Comparison of ENCODE assay signal across 24 mouse cellular contexts in the genomic region with DNA sequence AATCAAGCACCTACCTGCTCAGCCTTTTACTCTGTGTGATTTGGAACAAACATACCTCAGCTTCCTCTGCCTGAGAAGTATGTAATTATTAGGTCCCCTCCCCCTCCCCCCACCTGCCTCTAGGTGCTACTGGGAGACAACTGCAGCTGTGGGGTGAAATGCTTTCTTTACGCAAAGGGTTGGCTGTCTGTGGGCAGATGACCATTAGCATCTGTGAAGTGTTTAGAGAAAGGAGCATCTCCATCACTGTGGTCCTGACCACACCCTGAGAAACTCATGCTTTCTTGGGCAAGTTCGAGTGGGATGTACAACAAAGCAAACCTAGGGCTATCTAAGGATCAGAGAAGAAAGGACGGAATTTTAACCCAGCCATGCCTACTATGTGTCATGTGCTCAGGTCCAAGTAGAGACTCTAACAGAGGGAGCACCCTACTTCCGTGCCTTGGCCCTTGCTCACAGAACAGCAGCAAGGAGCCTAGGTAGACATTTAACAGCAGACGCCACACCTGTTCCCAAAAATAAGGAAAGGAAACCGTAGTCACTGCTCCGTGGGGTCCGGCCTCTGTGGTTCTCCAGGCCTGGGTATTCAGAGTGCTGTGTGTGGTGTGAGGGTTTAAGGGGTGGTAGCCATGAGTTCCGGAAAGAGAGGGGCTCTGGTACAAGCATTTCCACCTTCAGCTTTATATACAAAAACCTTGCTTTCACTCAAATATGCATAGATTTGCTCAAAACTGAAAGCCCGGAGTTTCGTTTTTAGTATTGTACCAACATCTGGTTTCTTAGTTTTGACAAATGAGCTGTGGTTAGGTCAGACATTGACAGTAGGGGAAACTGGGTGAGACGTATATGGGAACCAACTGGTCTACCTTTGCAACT.
DNase-seq lines count a peak whose midpoint lies in the region; ATAC-seq and TF ChIP-seq lines count a peak whose summit lies in the region.
"Had no signal": no experiment of that assay in that cellular context is flagged by ENCODE, and none has a peak within 500 bp of the region (broad histone marks: within the 10 kb centered on the region; RNA-seq: fewer than 3 reads in every experiment).

No protein-coding gene starts in this region.

- H3K4me1 ChIP-seq in midbrain, embryonic 11.5 days (ENCODE audit: control insufficient read depth, insufficient read depth, low read length), result no peaks in the 10 kb centered on the region
- H3K4me1 ChIP-seq in midbrain, postnatal 0 days (ENCODE audit: insufficient read depth, low read length), result no peaks in the 10 kb centered on the region
- no peaks in the 10 kb centered on the region for H3K4me1 ChIP-seq in intestine, postnatal 0 days (replicated peaks; ENCODE audit: control insufficient read depth, insufficient read depth, low read length)
- H3K4me1 ChIP-seq: embryonic facial prominence, embryonic 15.5 days; forebrain, embryonic 10.5 days; heart, embryonic 10.5 days had no signal

- H3K4me3 ChIP-seq in midbrain, embryonic 11.5 days (ENCODE audit: low read depth, low read length), result no peak overlapping the region
- H3K4me3 ChIP-seq in midbrain, postnatal 0 days (ENCODE audit: low read depth, low read length), result no peak overlapping the region
- H3K4me3 ChIP-seq in intestine, postnatal 0 days (ENCODE audit: low read depth, low read length), result no peak overlapping the region
- H3K4me3 ChIP-seq: embryonic facial prominence, embryonic 15.5 days; erythroblast, embryonic 14.5 days; forebrain, embryonic 10.5 days; heart, embryonic 10.5 days; hindbrain, embryonic 13.5 days had no signal

- H3K36me3 ChIP-seq in midbrain, embryonic 11.5 days (ENCODE audit: control insufficient read depth, insufficient read depth, low read length), result no peaks in the 10 kb centered on the region
- no peaks in the 10 kb centered on the region for H3K36me3 ChIP-seq in midbrain, postnatal 0 days (ENCODE audit: insufficient read depth, low read length)
- no peaks in the 10 kb centered on the region for H3K36me3 ChIP-seq in intestine, postnatal 0 days (ENCODE audit: control insufficient read depth, insufficient read depth)
- H3K36me3 ChIP-seq: embryonic facial prominence, embryonic 15.5 days; forebrain, embryonic 10.5 days; heart, embryonic 10.5 days; hindbrain, embryonic 13.5 days had no signal

- H3K27ac ChIP-seq in midbrain, embryonic 11.5 days (ENCODE audit: low read depth, low read length), result no peak overlapping the region
- no peak overlapping the region for H3K27ac ChIP-seq in midbrain, postnatal 0 days (ENCODE audit: low read depth, low read length)
- H3K27ac ChIP-seq in intestine, postnatal 0 days (ENCODE audit: low read depth, low read length), result no peak overlapping the region
- H3K27ac ChIP-seq: embryonic facial prominence, embryonic 15.5 days; forebrain, embryonic 10.5 days; heart, embryonic 10.5 days; hindbrain, postnatal 0 days had no signal

- no peaks in the 10 kb centered on the region for H3K27me3 ChIP-seq in midbrain, embryonic 11.5 days (ENCODE audit: control insufficient read depth, insufficient read depth, low read length)
- H3K27me3 ChIP-seq in midbrain, postnatal 0 days (ENCODE audit: insufficient read depth, low read length), result no peaks in the 10 kb centered on the region
- H3K27me3 ChIP-seq in intestine, postnatal 0 days (replicated peaks; ENCODE audit: control insufficient read depth, insufficient read depth, low read length), result no peaks in the 10 kb centered on the region
- H3K27me3 ChIP-seq: embryonic facial prominence, embryonic 15.5 days; hindbrain, embryonic 13.5 days had no signal

- H3K4me2 ChIP-seq in midbrain, embryonic 11.5 days, result no peak overlapping the region
- H3K4me2 ChIP-seq in midbrain, postnatal 0 days (ENCODE audit: low read depth, low read length, poor library complexity, severe bottlenecking), result no peak overlapping the region
- no peak overlapping the region for H3K4me2 ChIP-seq in intestine, postnatal 0 days (replicated peaks; ENCODE audit: low read depth)
- H3K4me2 ChIP-seq: embryonic facial prominence, embryonic 15.5 days; hindbrain, embryonic 13.5 days had no signal

- peak; percentile 56 for DNase-seq in midbrain, embryonic 11.5 days (ENCODE audit: low spot score, missing footprints)
- DNase-seq in midbrain, postnatal 0 days (ENCODE audit: low spot score), result no peak
- DNase-seq in CD4-positive, CD25-positive, alpha-beta regulatory T cell, adult 2 months (ENCODE audit: low read depth, low spot score), result peak; percentile 47
- peak; percentile 64 for DNase-seq in ZHBTc4 (ENCODE audit: low read depth, low spot score)
- DNase-seq in naive thymus-derived CD4-positive, alpha-beta T cell, adult 2 months (ENCODE audit: low read depth), result peak; percentile 3
- no peak for DNase-seq in left cerebral cortex, postnatal 25 days (ENCODE audit: low spot score in 2 of 2)
- DNase-seq in thymus, postnatal 10 days (ENCODE audit: low spot score in 2 of 2), result no peak
- DNase-seq: adrenal gland, postnatal 10 days; cerebellum, adult 11 months; cerebellum, adult 8-10 months; cerebellum, postnatal 14 days; embryo, embryonic 11 days; heart, adult 18-20 months; heart, postnatal 10 days; heart, postnatal 4 days had no signal

- no peak for TF ChIP-seq CTCF in midbrain, postnatal 0 days (IDR thresholded peaks at IDR 0.05)
- TF ChIP-seq CTCF in intestine, postnatal 0 days (IDR thresholded peaks at IDR 0.05; ENCODE audit: low read depth), result no peak

- intact Hi-C loops in left cerebral cortex, postnatal 25 days (cut with DNase I), result no loop called here

- 88% methylated on average over 12 of the region's 12 CpGs for WGBS in midbrain, embryonic 11.5 days
- WGBS in midbrain, postnatal 0 days, result 89% methylated on average over 12 of the region's 12 CpGs
- 84% methylated on average over 12 of the region's 12 CpGs for WGBS in intestine, postnatal 0 days

- ATAC-seq in midbrain, embryonic 11.5 days (ENCODE audit: low FRiP score), result no peak
- ATAC-seq in midbrain, postnatal 0 days (ENCODE audit: low FRiP score), result no peak
- no peak for ATAC-seq in intestine, postnatal 0 days
- ATAC-seq: forebrain, embryonic 14.5 days; hindbrain, postnatal 0 days; Patski had no signal

- no peak overlapping the region for H3K9ac ChIP-seq in midbrain, embryonic 11.5 days (ENCODE audit: low read length)
- H3K9ac ChIP-seq in midbrain, postnatal 0 days (replicated peaks; ENCODE audit: low read length, poor library complexity, severe bottlenecking), result no peak overlapping the region
- no peak overlapping the region for H3K9ac ChIP-seq in intestine, postnatal 0 days (ENCODE audit: low read depth, low read length)
- H3K9ac ChIP-seq: embryonic facial prominence, embryonic 15.5 days; hindbrain, embryonic 13.5 days had no signal

- no peaks in the 10 kb centered on the region for H3K9me3 ChIP-seq in midbrain, embryonic 11.5 days (ENCODE audit: control insufficient read depth, low read length)
- no peaks in the 10 kb centered on the region for H3K9me3 ChIP-seq in midbrain, postnatal 0 days (ENCODE audit: low read length)
- H3K9me3 ChIP-seq in intestine, postnatal 0 days (ENCODE audit: control insufficient read depth), result no peaks in the 10 kb centered on the region
- H3K9me3 ChIP-seq: embryonic facial prominence, embryonic 15.5 days; forebrain, embryonic 10.5 days; heart, embryonic 10.5 days; hindbrain, embryonic 13.5 days had no signal

Comparison
In these comparisons a context has a peak if more than half of its experiments do, and no peak if none do; other contexts are left out.
1. DNase-seq: peak in midbrain, embryonic 11.5 days (single experiment), CD4-positive, CD25-positive, alpha-beta regulatory T cell, adult 2 months (single experiment), ZHBTc4 (single experiment) and naive thymus-derived CD4-positive, alpha-beta T cell, adult 2 months (single experiment); none in midbrain, postnatal 0 days (single experiment), left cerebral cortex, postnatal 25 days (0 of 2) and thymus, postnatal 10 days (0 of 2).